Mouse (Mus musculus) limb, embryonic 15.5 days (tissue): ENCODE data around the gene Atox1. TPM values are rescaled to one million over a fixed set of nuclear protein-coding genes. Genes with fewer than 3 reads are reported as not detected.

ENCODE experiments used
- ATAC-seq: fragments of 200-750 bp; cut with Nextera tagmentation; 2 replicates; pipeline ENCODE4 v1.8.0; 2017; ENCODE audit warnings: low read depth, moderate TSS enrichment; ENCODE audit not compliant: insufficient number of reproducible peaks, low FRiP score, low TSS enrichment
- H3K27ac ChIP-seq: fragments of 300-500 bp; sonication (generic); 2 replicates; pipeline ENCODE4 v1.5.1; 2015; ENCODE audit warnings: moderate library complexity, mild to moderate bottlenecking, inconsistent platforms
- H3K27me3 ChIP-seq: fragments of 300-500 bp; sonication (generic); 2 replicates; pipeline ENCODE4 v1.6.1; 2015; ENCODE audit warnings: inconsistent platforms
- H3K36me3 ChIP-seq: fragments of 300-500 bp; sonication (generic); 2 replicates; pipeline ENCODE4 v1.6.1; 2015; ENCODE audit warnings: inconsistent platforms
- H3K4me1 ChIP-seq: fragments of 300-500 bp; sonication (generic); 2 replicates; pipeline ENCODE4 v1.6.1; 2015; ENCODE audit warnings: inconsistent platforms
- H3K4me2 ChIP-seq: fragments of 300-500 bp; sonication (generic); 2 replicates; pipeline ENCODE4 v1.6.1; 2015; ENCODE audit warnings: mild to moderate bottlenecking, inconsistent platforms
- H3K4me3 ChIP-seq: fragments of 300-500 bp; sonication (generic); 2 replicates; pipeline ENCODE4 v1.5.1; 2015; ENCODE audit warnings: mild to moderate bottlenecking, inconsistent platforms
- H3K9ac ChIP-seq: fragments of 300-500 bp; sonication (generic); 2 replicates; pipeline ENCODE4 v1.6.1; 2015; ENCODE audit warnings: inconsistent platforms
- H3K9me3 ChIP-seq: fragments of 300-500 bp; sonication (generic); 2 replicates; pipeline ENCODE4 v1.6.1; 2016; ENCODE audit warnings: inconsistent platforms
- WGBS: fragments of 180-500 bp; shearing (Covaris S2); methylation state at CpG from one replicate; pipeline ENCODE4 v1.1.7; 2015; 5-methylcytosine and 5-hydroxymethylcytosine counted together
- polyA plus RNA-seq: library from polyadenylated mRNA; unstranded; fragments of >200 nt; fragmentation: Nextera tagmentation; extraction: Ambion mirVana; gene quantifications from 2 replicates; pipeline ENCODE4 v1.2.1, GENCODE M21; 2015

Gene Atox1
- polyA plus RNA-seq, 1 experiment from 2014 or later: 491 TPM

DNA sequence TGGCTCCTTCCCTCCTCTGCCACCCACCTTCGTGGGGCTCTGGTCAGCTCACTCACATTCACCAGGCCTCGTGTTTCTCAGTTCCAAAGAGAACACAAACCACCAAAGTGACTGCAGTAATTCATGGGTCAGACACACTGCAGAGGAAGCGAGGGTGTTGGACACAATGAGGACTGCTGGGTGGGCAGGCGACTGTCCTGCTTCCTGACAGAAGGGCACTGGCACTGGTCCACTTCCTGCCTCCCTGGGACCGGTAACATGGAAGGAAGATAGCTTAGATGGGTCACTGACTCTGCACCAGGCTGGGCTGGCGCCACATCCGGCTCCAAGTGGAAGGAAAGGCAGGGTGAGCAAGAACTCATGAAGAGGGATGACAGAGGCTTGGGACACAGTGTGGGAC is 11.5 kb downstream of the Atox1 start:
- WGBS: 70% methylated on average over 7 of the region's 7 CpGs
- peaks cover 48% of the 10 kb centered on the region for H3K36me3 ChIP-seq
- no peak for ATAC-seq

GRCm38 (mm10) chr11:55446579-55446978 is 14.5 kb downstream of the Atox1 start:
- H3K9ac ChIP-seq: no peak overlapping the region
- no peak overlapping the region for H3K4me2 ChIP-seq
- no peaks in the 10 kb centered on the region for H3K9me3 ChIP-seq
- peak; percentile 83 for ATAC-seq
- WGBS: 8% methylated on average over 4 of the region's 4 CpGs
- peak overlapping the region; percentile 80 for H3K27ac ChIP-seq
- no peaks in the 10 kb centered on the region for H3K27me3 ChIP-seq
- peaks cover 22% of the 10 kb centered on the region for H3K4me1 ChIP-seq
- peaks cover 29% of the 10 kb centered on the region for H3K36me3 ChIP-seq
- H3K4me3 ChIP-seq: no peak overlapping the region

More for the DNA sequence above, 11.5 kb downstream of the Atox1 start:
- Histone ChIP-seq H3K27me3 (no peaks in the 10 kb centered on the region), H3K4me1 (peaks cover 18% of the 10 kb centered on the region), H3K27ac (no peak overlapping the region), H3K4me3 (no peak overlapping the region), H3K9ac (no peak overlapping the region), H3K9me3 (no peaks in the 10 kb centered on the region), H3K4me2 (no peak overlapping the region)

GRCm38 (mm10) chr11:55444772-55445171 is 16.3 kb downstream of the Atox1 start:
- no peaks in the 10 kb centered on the region for H3K27me3 ChIP-seq
- no peak overlapping the region for H3K4me2 ChIP-seq
- H3K4me3 ChIP-seq: no peak overlapping the region
- H3K27ac ChIP-seq: peak overlapping the region; percentile 61
- ATAC-seq: no peak
- H3K4me1 ChIP-seq: peaks cover 26% of the 10 kb centered on the region
- H3K36me3 ChIP-seq: peaks cover 18% of the 10 kb centered on the region
- H3K9me3 ChIP-seq: no peaks in the 10 kb centered on the region
- WGBS: 0% methylated on average over 1 of the region's 1 CpGs
- H3K9ac ChIP-seq: no peak overlapping the region

DNA sequence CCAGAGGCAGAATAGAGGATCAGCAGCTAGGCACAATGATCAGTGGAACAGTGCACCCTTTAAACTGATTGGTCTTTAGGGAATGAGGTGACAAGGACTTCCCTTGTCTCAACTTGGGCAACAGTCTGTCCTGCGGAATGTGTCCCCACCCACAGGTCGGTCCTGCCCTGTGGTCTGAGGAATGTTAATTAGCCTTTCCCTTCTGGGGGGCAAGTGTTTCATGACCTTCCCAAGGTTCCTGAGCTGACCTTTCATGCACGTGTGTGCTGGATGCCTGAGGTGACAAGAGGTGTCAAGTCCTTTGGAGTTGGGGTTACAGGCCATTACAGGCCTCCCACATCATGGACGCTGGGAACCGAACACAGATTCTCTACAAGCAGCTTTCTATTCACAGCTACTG is 21.3 kb downstream of the Atox1 start:
- peaks cover 15% of the 10 kb centered on the region; the same call in 1 of the 2 replicates for H3K4me1 ChIP-seq
- H3K9me3 ChIP-seq: no peaks in the 10 kb centered on the region
- H3K9ac ChIP-seq: no peak overlapping the region
- ATAC-seq: no peak
- H3K36me3 ChIP-seq: no peaks in the 10 kb centered on the region
- no peak overlapping the region for H3K27ac ChIP-seq
- no peak overlapping the region for H3K4me2 ChIP-seq
- H3K4me3 ChIP-seq: no peak overlapping the region
- WGBS: 44% methylated on average over 5 of the region's 5 CpGs
- H3K27me3 ChIP-seq: no peaks in the 10 kb centered on the region

DNA sequence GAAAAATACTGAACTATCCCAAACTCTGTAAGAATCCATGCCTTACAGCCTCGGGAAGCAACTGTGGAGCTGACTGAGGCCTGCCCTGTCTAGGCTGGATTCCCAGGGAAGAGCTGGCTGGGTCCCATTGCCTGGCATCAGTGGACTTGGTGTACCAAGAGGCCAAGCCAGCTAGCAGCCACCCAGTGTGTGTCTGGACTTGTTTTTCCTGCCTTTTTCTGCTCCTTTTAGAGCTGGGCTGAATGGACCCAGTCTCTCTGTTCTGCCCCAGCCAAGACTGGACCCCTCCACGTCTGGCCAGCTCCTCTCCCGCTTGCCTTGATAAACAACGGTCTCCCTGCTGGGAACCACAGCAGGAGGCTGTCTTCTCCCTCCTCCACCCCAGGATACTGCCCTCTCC is 23.0 kb downstream of the Atox1 start:
- Histone ChIP-seq H3K27me3 (no peaks in the 10 kb centered on the region), H3K9me3 (no peaks in the 10 kb centered on the region), H3K36me3 (no peaks in the 10 kb centered on the region), H3K4me3 (no peak overlapping the region), H3K4me2 (no peak overlapping the region), H3K9ac (no peak overlapping the region), H3K4me1 (peaks cover 15% of the 10 kb centered on the region), H3K27ac (peak overlapping the region; percentile 73)
- peak; percentile 12; the same call in 1 of the 2 replicates for ATAC-seq
- WGBS: 38% methylated on average over 4 of the region's 4 CpGs

DNA sequence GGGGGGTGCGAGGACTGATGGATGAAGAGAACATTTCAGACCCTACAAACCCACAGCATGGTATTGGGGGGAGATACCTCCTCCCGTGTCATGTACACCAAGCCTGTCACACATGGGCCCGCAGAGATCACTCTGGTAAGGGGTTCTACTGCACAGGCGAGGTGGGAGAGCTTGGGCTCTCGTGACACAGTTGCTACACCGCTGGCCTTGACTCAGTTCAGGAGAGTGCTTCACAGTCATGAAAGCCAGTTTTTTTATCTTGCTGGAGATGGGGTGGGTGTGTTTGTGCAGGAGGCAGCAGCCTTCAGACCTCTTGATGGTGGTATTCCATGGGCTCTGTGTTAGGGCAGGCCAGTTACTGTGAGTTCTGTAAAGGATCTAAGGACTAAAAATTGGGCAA is 24.9 kb downstream of the Atox1 start:
- no peak overlapping the region for H3K9ac ChIP-seq

DNA sequence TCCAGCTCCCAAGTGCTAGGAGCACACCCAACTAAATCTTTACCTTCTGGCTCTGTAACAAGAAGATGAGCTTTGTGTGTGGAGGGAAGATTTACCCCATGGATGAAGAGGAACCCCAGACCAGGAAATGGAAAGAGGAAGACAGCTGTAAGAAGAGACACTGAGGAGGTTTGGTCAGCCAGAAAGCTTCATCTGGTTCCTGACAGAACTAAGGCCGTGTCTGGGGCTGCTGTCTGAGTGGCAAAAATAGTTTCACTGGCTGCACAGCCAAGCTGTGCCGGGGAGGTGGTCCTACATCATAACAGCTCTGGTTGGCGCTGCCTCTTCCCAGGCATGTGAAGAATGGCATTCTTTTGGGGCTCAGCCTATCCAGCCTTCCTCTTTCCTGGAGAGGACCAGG is 28.1 kb downstream of the Atox1 start:
- H3K4me3 ChIP-seq: no peak overlapping the region
- no peaks in the 10 kb centered on the region for H3K9me3 ChIP-seq
- H3K4me2 ChIP-seq: no peak overlapping the region
- peak overlapping the region; percentile 72 for H3K27ac ChIP-seq
- H3K9ac ChIP-seq: no peak overlapping the region
- WGBS: 29% methylated on average over 3 of the region's 3 CpGs
- no peaks in the 10 kb centered on the region for H3K27me3 ChIP-seq
- H3K4me1 ChIP-seq: peaks cover 21% of the 10 kb centered on the region
- no peak for ATAC-seq
- no peaks in the 10 kb centered on the region for H3K36me3 ChIP-seq

More for the DNA sequence above, 24.9 kb downstream of the Atox1 start:
- no peaks in the 10 kb centered on the region for H3K27me3 ChIP-seq
- H3K4me3 ChIP-seq: no peak overlapping the region
- no peak overlapping the region for H3K27ac ChIP-seq
- ATAC-seq: no peak
- H3K36me3 ChIP-seq: no peaks in the 10 kb centered on the region
- peaks cover 16% of the 10 kb centered on the region for H3K4me1 ChIP-seq
- no peaks in the 10 kb centered on the region for H3K9me3 ChIP-seq
- H3K4me2 ChIP-seq: no peak overlapping the region
- 86% methylated on average over 6 of the region's 6 CpGs for WGBS

DNA sequence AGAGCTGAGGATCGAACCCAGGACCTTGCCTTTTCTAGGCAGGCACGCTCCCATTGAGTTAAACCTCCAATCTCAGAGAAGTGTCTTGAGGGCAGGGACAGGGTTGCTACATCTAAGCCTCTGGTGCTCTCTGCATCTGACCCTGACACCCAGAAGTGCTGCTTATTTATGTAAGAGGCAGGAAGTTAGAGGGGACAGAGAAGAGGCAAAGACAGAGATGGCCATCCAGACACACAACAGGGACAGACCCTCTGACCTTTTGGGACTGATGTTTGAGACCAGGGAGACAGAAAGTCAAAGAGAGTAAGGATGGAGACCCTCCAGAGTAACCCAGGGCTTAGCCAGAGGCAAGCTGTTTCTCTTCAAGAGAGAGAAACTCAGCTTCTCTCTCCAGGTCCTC is 31.1 kb downstream of the Atox1 start:
- H3K4me1 ChIP-seq: peaks cover 31% of the 10 kb centered on the region
- no peak overlapping the region for H3K27ac ChIP-seq
- 86% methylated on average over 2 of the region's 2 CpGs for WGBS
- ATAC-seq: no peak
- no peaks in the 10 kb centered on the region for H3K36me3 ChIP-seq
- H3K27me3 ChIP-seq: no peaks in the 10 kb centered on the region
- no peak overlapping the region for H3K9ac ChIP-seq
- H3K4me2 ChIP-seq: no peak overlapping the region
- H3K9me3 ChIP-seq: no peaks in the 10 kb centered on the region
- no peak overlapping the region for H3K4me3 ChIP-seq

DNA sequence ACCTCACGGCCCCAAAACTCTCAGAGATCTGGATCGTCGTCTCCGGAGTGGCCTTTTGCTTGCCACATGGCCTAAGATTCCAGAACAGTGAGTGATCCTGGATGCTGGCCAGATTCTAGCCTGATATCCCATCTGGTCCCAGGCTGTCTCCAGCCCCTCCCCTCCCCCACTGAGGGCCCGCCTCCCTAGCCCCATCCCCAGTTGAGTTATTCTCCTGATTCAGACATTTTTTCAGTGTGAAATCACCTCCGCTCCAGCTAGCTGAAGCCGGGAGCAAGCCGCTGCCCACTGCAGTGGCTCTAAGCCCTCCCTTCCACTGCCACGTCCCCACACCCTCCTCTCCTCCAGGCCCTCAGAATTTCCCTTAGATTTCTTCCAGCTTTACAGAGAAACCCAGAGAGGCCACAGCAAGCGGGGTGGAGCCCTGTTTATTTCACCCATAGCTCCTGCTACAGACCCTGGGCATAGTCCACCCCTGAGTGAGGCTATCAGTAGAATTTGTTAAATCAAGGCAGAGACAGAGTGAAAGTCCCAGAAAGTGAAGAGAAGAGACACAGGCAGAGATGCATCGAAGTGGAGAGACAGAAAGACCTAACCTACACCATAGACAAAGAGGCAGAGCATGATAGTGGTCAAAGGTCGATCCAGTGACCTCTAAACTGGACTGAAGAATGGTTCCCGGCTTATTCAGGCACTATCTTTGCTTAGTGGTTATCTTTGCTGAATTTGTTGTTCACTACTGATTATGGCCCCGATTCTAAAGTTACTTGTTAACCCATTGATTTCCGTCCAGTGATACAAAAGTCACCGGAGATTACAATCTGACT is 32.6 kb downstream of the Atox1 start:
- Histone ChIP-seq H3K27ac (peak overlapping the region; percentile 96), H3K9me3 (no peaks in the 10 kb centered on the region), H3K27me3 (no peaks in the 10 kb centered on the region), H3K4me1 (peaks cover 46% of the 10 kb centered on the region), H3K9ac (no peak overlapping the region), H3K36me3 (no peaks in the 10 kb centered on the region), H3K4me3 (no peak overlapping the region), H3K4me2 (0 out of 2 replicates have a peak overlapping the region, but pooled peaks have one; percentile 14)
- 28% methylated on average over 16 of the region's 16 CpGs for WGBS
- peak; percentile 94 for ATAC-seq

DNA sequence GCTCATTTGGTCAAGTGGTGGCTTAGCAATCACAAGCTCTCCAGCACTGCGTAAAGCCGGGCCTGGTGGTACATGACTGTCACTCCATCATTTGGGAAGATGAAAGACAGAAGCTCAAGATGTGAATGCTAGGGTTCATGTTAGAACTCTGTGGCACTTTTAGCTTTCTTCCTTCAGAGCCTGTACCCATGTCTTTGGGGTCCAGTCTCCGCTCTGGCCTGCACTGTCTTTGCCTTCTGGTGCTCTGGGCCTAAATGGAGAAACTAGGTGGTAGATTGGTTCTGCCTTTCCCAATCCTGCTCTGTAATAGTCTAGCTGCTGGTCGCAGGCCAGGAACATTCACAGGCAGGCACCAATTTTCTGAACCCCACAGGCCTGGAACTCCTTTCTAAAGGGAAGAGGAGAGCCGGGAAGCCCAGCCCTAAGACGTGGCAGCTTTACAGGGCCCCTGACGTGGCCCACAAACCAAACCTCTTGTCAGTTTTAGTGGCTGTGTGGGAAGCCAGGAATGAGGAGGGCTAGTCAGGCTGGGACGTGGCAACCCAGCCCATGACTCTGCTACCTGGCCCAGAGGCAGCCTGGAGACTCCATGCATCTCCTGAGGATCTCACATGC is 36.2 kb downstream of the Atox1 start:
- H3K4me1 ChIP-seq: peaks cover 50% of the 10 kb centered on the region

DNA sequence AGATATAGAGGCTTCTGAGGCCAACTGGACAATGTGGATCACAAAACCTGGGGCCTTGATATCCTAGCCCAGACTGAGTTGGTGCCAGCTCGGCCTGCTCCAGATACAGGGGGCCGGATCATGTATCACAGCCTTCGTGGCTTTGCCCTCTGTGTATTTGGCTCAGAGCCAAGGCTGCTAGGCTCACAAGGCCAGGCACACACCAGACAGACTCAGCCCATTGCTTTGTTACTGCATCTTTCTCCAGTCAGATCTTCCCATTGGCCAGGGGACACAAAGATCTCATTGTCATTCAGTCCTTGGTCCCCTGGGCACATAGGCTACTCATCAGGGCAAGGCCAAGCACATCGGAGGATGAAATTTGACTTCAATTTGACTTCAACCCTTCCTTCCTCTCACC is 37.3 kb downstream of the Atox1 start:
- Histone ChIP-seq H3K9ac (no peak overlapping the region), H3K27ac (peak overlapping the region; percentile 89), H3K4me1 (peaks cover 49% of the 10 kb centered on the region)

More for the DNA sequence above, 36.2 kb downstream of the Atox1 start:
- H3K9ac ChIP-seq: 0 out of 2 replicates have a peak overlapping the region, but pooled peaks have one; percentile 14
- WGBS: 57% methylated on average over 8 of the region's 8 CpGs
- H3K4me2 ChIP-seq: no peak overlapping the region
- no peaks in the 10 kb centered on the region for H3K36me3 ChIP-seq
- no peaks in the 10 kb centered on the region for H3K9me3 ChIP-seq
- no peak for ATAC-seq
- H3K4me3 ChIP-seq: no peak overlapping the region
- peak overlapping the region; percentile 89 for H3K27ac ChIP-seq
- no peaks in the 10 kb centered on the region for H3K27me3 ChIP-seq

GRCm38 (mm10) chr11:55422978-55423377 is 38.1 kb downstream of the Atox1 start, which contains the start of gene Sparc:
Gene Sparc, minus strand, starts transcription at chr11:55423183.
- H3K9me3 ChIP-seq: no peaks in the 10 kb centered on the region
- H3K4me3 ChIP-seq: no peak within 1 kb of the TSS
- no peak within 1 kb of the TSS for H3K9ac ChIP-seq
- peak within 1 kb of the TSS; percentile 89 for H3K27ac ChIP-seq
- H3K36me3 ChIP-seq: no peaks in the 10 kb centered on the region
- ATAC-seq: no peak
- H3K27me3 ChIP-seq: no peaks in the 10 kb centered on the region
- no peak within 1 kb of the TSS for H3K4me2 ChIP-seq
- peaks cover 41% of the 10 kb centered on the region for H3K4me1 ChIP-seq
- 91% methylated on average over 1 of the region's 1 CpGs for WGBS

More for the DNA sequence above, 37.3 kb downstream of the Atox1 start:
- Histone ChIP-seq H3K4me2 (no peak overlapping the region), H3K36me3 (no peaks in the 10 kb centered on the region), H3K27me3 (no peaks in the 10 kb centered on the region), H3K4me3 (no peak overlapping the region), H3K9me3 (no peaks in the 10 kb centered on the region)
- ATAC-seq: no peak
- 19% methylated on average over 4 of the region's 4 CpGs for WGBS
